Mouse (Mus musculus) mature B cell (primary cell): ENCODE data around the gene Abcb6.

ENCODE experiments used
- in situ Hi-C: fragments of 300-500 bp; cut with MboI; formaldehyde crosslinking; loops from 2 replicates; pipeline ENCODE4 v1.14.3; 2019

Gene Abcb6

GRCm38 (mm10) chr1:75201236-75201635 lies 21.0 kb upstream of the Abcb6 start:
- in situ Hi-C loops = no loop called here

GRCm38 (mm10) chr1:75192452-75192851 lies 12.3 kb upstream of the Abcb6 start:
- in situ Hi-C loops = no loop called here

GRCm38 (mm10) chr1:75191622-75192402 lies 11.6 kb upstream of the Abcb6 start, which contains the start of the genes Ankzf1 and Atg9a:
Ankzf1 (plus strand) TSS chr1:75192151.
Atg9a (minus strand) TSS chr1:75192196.
- in situ Hi-C loops = no loop called here

GRCm38 (mm10) chr1:75191258-75191621 lies 11.0 kb upstream of the Abcb6 start:
- in situ Hi-C loops = no loop called here

- in situ Hi-C loops = no loop called here
These were observed 10.4 kb upstream of the Abcb6 start for GRCm38 (mm10) chr1:75190577-75190976.

- in situ Hi-C loops = no loop called here
These were observed 7.8 kb upstream of the Abcb6 start for GRCm38 (mm10) chr1:75187914-75188483.

GRCm38 (mm10) chr1:75187126-75187525 lies 6.9 kb upstream of the Abcb6 start:
- in situ Hi-C loops = no loop called here

GRCm38 (mm10) chr1:75185495-75185894 lies 5.3 kb upstream of the Abcb6 start:
- in situ Hi-C loops = no loop called here

GRCm38 (mm10) chr1:75182160-75182559 lies 2.0 kb upstream of the Abcb6 start:
- in situ Hi-C loops = no loop called here

GRCm38 (mm10) chr1:75181377-75181870 lies 1.2 kb upstream of the Abcb6 start:
- in situ Hi-C loops = no loop called here

GRCm38 (mm10) chr1:75180741-75181140 lies 549 bp upstream of the Abcb6 start:
- in situ Hi-C loops = no loop called here

GRCm38 (mm10) chr1:75179334-75180104 lies 673 bp downstream of the Abcb6 start:
- in situ Hi-C loops = no loop called here

- in situ Hi-C loops = no loop called here
These were observed 11.4 kb downstream of the Abcb6 start, which contains the start of gene Zfand2b for GRCm38 (mm10) chr1:75168472-75169464. Zfand2b (plus strand) TSS chr1:75168646.

- in situ Hi-C loops = no loop called here
These were observed 12.1 kb downstream of the Abcb6 start for GRCm38 (mm10) chr1:75168093-75168471.

- in situ Hi-C loops = no loop called here
These were observed 20.0 kb downstream of the Abcb6 start for GRCm38 (mm10) chr1:75160256-75160617.

- in situ Hi-C loops = no loop called here
These were observed 20.5 kb downstream of the Abcb6 start for GRCm38 (mm10) chr1:75159540-75160255.

- in situ Hi-C loops = no loop called here
These were observed 21.2 kb downstream of the Abcb6 start for GRCm38 (mm10) chr1:75158990-75159389.

GRCm38 (mm10) chr1:75155837-75156236 lies 24.4 kb downstream of the Abcb6 start:
- in situ Hi-C loops = no loop called here

- in situ Hi-C loops = no loop called here
These were observed 31.5 kb downstream of the Abcb6 start for GRCm38 (mm10) chr1:75148727-75149126.

- in situ Hi-C loops = no loop called here
These were observed 32.6 kb downstream of the Abcb6 start for GRCm38 (mm10) chr1:75147411-75148135.
